Mouse (Mus musculus) adrenal gland, adult 8-10 months (tissue): ENCODE measurements around the gene Exosc3. TPM values are rescaled to one million over a fixed set of nuclear protein-coding genes. Genes with fewer than 3 reads are reported as not detected.
A peak's percentile ranks its signal among the peaks of the same experiment; 100 is the strongest.

Experiments
- DNase-seq: peaks from one replicate; pipeline ENCODE4 v3.0.0; 2022
- total RNA-seq, 4 experiments: library from RNA; stranded (reverse); gene quantifications; 2 replicates each; pipeline ENCODE4 v1.2.4; 2022

Gene Exosc3
- total RNA-seq, 4 experiments from 2014 or later, result 22.9 to 40.8 (median 30.9) TPM

- DNase-seq, result peak; percentile 44
Observed at GRCm38 (mm10) chr4:45279981-45280548, 62.5 kb downstream of the Exosc3 start.

- DNase-seq, result no peak
Observed at GRCm38 (mm10) chr4:45279292-45279691, 63.2 kb downstream of the Exosc3 start.

GRCm38 (mm10) chr4:45275770-45276169, 66.8 kb downstream of the Exosc3 start:
- no peak for DNase-seq

- DNase-seq, result peak; percentile 34
Observed at GRCm38 (mm10) chr4:45271041-45271452, 71.5 kb downstream of the Exosc3 start.

GRCm38 (mm10) chr4:45267883-45268282, 74.6 kb downstream of the Exosc3 start:
- no peak for DNase-seq

Other genes with a start within 250 kb of the Exosc3 start
- 10 to 100 TPM; 58.8 to 88.7 (median 70.4) TPM for gene Tomm5, start 234.6 kb downstream of the Exosc3 start, total RNA-seq
- 1 to 10 TPM; 6.5 to 9.3 (median 8.7) TPM for gene Frmpd1, start 157.9 kb downstream of the Exosc3 start, total RNA-seq
- gene Trmt10b, start 45.6 kb downstream of the Exosc3 start, total RNA-seq, result 10 to 100 TPM in 3 of 4 experiments, 1 to 10 TPM in 1; 8.0 to 15.0 (median 12.7) TPM
- 10 to 100 TPM; 25.4 to 31.5 (median 27.6) TPM for gene Dcaf10, start 631 bp downstream of the Exosc3 start, total RNA-seq
- gene Slc25a51, start 66.0 kb upstream of the Exosc3 start, total RNA-seq, result 100 to 1,000 TPM; 191 to 350 (median 261) TPM
- 100 to 1,000 TPM in 2 of 4 experiments, 10 to 100 TPM in 2; 39.5 to 104 (median 79.0) TPM for gene Shb, start 189.7 kb upstream of the Exosc3 start, total RNA-seq